Mouse (Mus musculus): ENCODE measurements around the gene Sirt7. TPM values are rescaled to one million over a fixed set of nuclear protein-coding genes. Genes with fewer than 3 reads are reported as not detected.

The Sirt7 gene
- polyA plus RNA-seq, 1 experiment: 78.5 TPM

DNA sequence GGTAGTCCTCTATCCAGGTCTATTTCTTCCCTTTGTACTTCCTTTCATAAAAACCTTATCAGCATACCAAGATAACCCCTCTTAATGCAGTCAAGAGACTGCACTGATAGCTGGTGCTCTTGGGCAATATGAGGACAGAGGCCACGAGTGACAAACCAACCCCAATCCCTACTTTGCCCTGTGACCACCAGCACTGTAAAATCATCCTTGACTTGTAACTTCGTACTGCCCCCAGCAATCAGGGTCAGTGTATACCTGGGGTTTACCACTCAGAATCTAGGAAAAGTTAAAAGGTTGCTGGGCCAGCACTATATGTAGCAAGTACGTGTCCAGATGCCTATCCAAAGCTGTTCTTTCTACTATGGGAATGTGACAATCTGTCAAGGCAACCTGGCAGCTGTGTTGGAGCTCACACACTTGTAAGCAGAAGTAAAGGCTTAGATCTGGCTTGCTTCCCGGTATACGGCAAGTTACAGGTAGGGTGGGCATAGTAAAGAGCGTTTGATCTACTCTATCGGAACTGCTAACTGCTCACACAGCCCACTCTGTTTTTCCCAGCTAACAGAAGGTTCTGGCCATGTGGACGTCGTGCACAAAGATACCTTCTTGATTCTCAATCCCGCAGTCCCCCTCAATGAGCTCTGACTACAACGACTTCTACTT lies 53.2 kb downstream of the Sirt7 start:
- H3K27ac ChIP-seq (ENCODE audit: insufficient read depth, low read depth, low read length): peak overlapping the region; percentile 68
- peak overlapping the region; percentile 89 for H3K4me3 ChIP-seq (ENCODE audit: insufficient read depth, low read length)
- H3K4me1 ChIP-seq (ENCODE audit: control insufficient read depth, insufficient read depth, low read length): peaks cover 17% of the 10 kb centered on the region
- TF ChIP-seq POLR2A (IDR thresholded peaks at IDR 0.05; ENCODE audit: borderline replicate concordance, low read depth, low read length) (no peak), CTCF (IDR thresholded peaks at IDR 0.05; ENCODE audit: low read depth, low read length) (no peak)

DNA sequence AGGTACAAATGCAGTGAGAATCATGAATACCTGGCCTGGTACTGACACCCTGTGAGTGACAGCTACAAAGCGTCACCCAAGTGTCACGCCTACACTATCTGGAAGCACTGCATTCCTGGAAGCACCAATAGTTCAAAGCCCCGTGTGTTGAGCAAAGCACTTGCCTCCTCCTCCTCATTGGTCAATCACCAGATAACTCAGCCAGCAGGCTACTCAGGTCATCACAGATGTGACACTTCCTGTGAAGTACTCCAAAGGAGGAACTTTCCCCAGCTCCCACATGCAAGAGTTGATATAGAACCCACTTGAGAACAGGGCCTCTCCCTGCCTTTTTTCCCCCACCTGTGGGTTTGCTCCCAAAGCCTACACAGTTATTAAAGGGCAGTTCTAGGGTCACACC lies 53.9 kb downstream of the Sirt7 start:
- TF ChIP-seq POLR2A (IDR thresholded peaks at IDR 0.05; ENCODE audit: borderline replicate concordance, low read depth, low read length): no peak
- no peak for TF ChIP-seq CTCF (IDR thresholded peaks at IDR 0.05; ENCODE audit: low read depth, low read length)
- Histone ChIP-seq H3K27ac (ENCODE audit: insufficient read depth, low read depth, low read length) (peak overlapping the region; percentile 10; the same call in 1 of the 2 replicates), H3K4me1 (ENCODE audit: control insufficient read depth, insufficient read depth, low read length) (peaks cover 15% of the 10 kb centered on the region), H3K4me3 (ENCODE audit: insufficient read depth, low read length) (peak overlapping the region; percentile 89)

Other genes starting within 250 kb of the Sirt7 start
- 10.4 and 13.1 TPM in 2 replicates for gene Faap100, start 246.5 kb downstream of the Sirt7 start, polyA plus RNA-seq (2012; ENCODE audit: insufficient read depth, insufficient read length, missing spikeins)
- gene Nploc4, start 187.5 kb downstream of the Sirt7 start, polyA plus RNA-seq (2012; ENCODE audit: insufficient read depth, insufficient read length, missing spikeins): 45.6 and 46.6 TPM in 2 replicates
- gene Tspan10, start 182.6 kb downstream of the Sirt7 start, polyA plus RNA-seq (2012; ENCODE audit: insufficient read depth, insufficient read length, missing spikeins): 0.32 TPM in 1 of 2 replicates, not detected in the other
- gene Pde6g, start 171.7 kb downstream of the Sirt7 start, polyA plus RNA-seq (2012; ENCODE audit: insufficient read depth, insufficient read length, missing spikeins): 0.49 and 0.62 TPM in 2 replicates
- gene Oxld1, start 167.2 kb downstream of the Sirt7 start, polyA plus RNA-seq (2012; ENCODE audit: insufficient read depth, insufficient read length, missing spikeins): 11.4 and 15.4 TPM in 2 replicates
- gene Ccdc137, start 167.1 kb downstream of the Sirt7 start, polyA plus RNA-seq (2012; ENCODE audit: insufficient read depth, insufficient read length, missing spikeins): 9.9 and 16.6 TPM in 2 replicates
- gene Arl16, start 157.6 kb downstream of the Sirt7 start, polyA plus RNA-seq (2012; ENCODE audit: insufficient read depth, insufficient read length, missing spikeins): 13.0 and 13.6 TPM in 2 replicates
- gene Mrpl12, start 140.6 kb downstream of the Sirt7 start, polyA plus RNA-seq (2012; ENCODE audit: insufficient read depth, insufficient read length, missing spikeins): 43.3 and 46.7 TPM in 2 replicates
- gene Slc25a10, start 133.4 kb downstream of the Sirt7 start, polyA plus RNA-seq (2012; ENCODE audit: insufficient read depth, insufficient read length, missing spikeins): 62.9 and 65.6 TPM in 2 replicates
- gene Gcgr, start 94.5 kb downstream of the Sirt7 start, polyA plus RNA-seq (2012; ENCODE audit: insufficient read depth, insufficient read length, missing spikeins): not detected in 2 replicates
- gene Mcrip1, start 75.5 kb downstream of the Sirt7 start, polyA plus RNA-seq (2012; ENCODE audit: insufficient read depth, insufficient read length, missing spikeins): 63.5 and 64.0 TPM in 2 replicates
- not detected in 2 replicates for gene Ppp1r27, start 74.1 kb downstream of the Sirt7 start, polyA plus RNA-seq (2012; ENCODE audit: insufficient read depth, insufficient read length, missing spikeins)
- gene P4hb, start 52.0 kb downstream of the Sirt7 start, polyA plus RNA-seq (2012; ENCODE audit: insufficient read depth, insufficient read length, missing spikeins): 292 and 334 TPM in 2 replicates
- gene Arhgdia, start 43.6 kb downstream of the Sirt7 start, polyA plus RNA-seq (2012; ENCODE audit: insufficient read depth, insufficient read length, missing spikeins): 628 and 760 TPM in 2 replicates
- gene Alyref, start 26.9 kb downstream of the Sirt7 start, polyA plus RNA-seq (2012; ENCODE audit: insufficient read depth, insufficient read length, missing spikeins): 97.5 and 121 TPM in 2 replicates
- gene Anapc11, start 26.8 kb downstream of the Sirt7 start, polyA plus RNA-seq (2012; ENCODE audit: insufficient read depth, insufficient read length, missing spikeins): 127 and 128 TPM in 2 replicates
- gene Npb, start 16.8 kb downstream of the Sirt7 start, polyA plus RNA-seq (2012; ENCODE audit: insufficient read depth, insufficient read length, missing spikeins): 1.4 TPM in 1 of 2 replicates, not detected in the other
- gene Pcyt2, start 7.3 kb downstream of the Sirt7 start, polyA plus RNA-seq (2012; ENCODE audit: insufficient read depth, insufficient read length, missing spikeins): 52.4 and 64.5 TPM in 2 replicates
- 76.0 and 77.5 TPM in 2 replicates for gene Mafg, start 8.4 kb upstream of the Sirt7 start, polyA plus RNA-seq (2012; ENCODE audit: insufficient read depth, insufficient read length, missing spikeins)
- 0.61 and 0.78 TPM in 2 replicates for gene Pycr1, start 18.5 kb upstream of the Sirt7 start, polyA plus RNA-seq (2012; ENCODE audit: insufficient read depth, insufficient read length, missing spikeins)
- gene Myadml2, start 22.9 kb upstream of the Sirt7 start, polyA plus RNA-seq (2012; ENCODE audit: insufficient read depth, insufficient read length, missing spikeins): not detected in 2 replicates
- not detected in 2 replicates for gene Notum, start 35.9 kb upstream of the Sirt7 start, polyA plus RNA-seq (2012; ENCODE audit: insufficient read depth, insufficient read length, missing spikeins)
- 42.8 and 50.5 TPM in 2 replicates for gene Aspscr1, start 47.7 kb upstream of the Sirt7 start, polyA plus RNA-seq (2012; ENCODE audit: insufficient read depth, insufficient read length, missing spikeins)
- gene Cenpx, start 88.5 kb upstream of the Sirt7 start, polyA plus RNA-seq (2012; ENCODE audit: insufficient read depth, insufficient read length, missing spikeins): 109 and 110 TPM in 2 replicates
- 34.3 and 46.1 TPM in 2 replicates for gene Lrrc45, start 88.7 kb upstream of the Sirt7 start, polyA plus RNA-seq (2012; ENCODE audit: insufficient read depth, insufficient read length, missing spikeins)
- gene Rac3, start 96.2 kb upstream of the Sirt7 start, polyA plus RNA-seq (2012; ENCODE audit: insufficient read depth, insufficient read length, missing spikeins): 14.3 and 18.1 TPM in 2 replicates
- 65.0 and 65.6 TPM in 2 replicates for gene Dcxr, start 102.0 kb upstream of the Sirt7 start, polyA plus RNA-seq (2012; ENCODE audit: insufficient read depth, insufficient read length, missing spikeins)
- gene Cbr2, start 106.9 kb upstream of the Sirt7 start, polyA plus RNA-seq (2012; ENCODE audit: insufficient read depth, insufficient read length, missing spikeins): 57.0 and 81.4 TPM in 2 replicates
- gene Hmga1b, start 137.6 kb upstream of the Sirt7 start, polyA plus RNA-seq (2012; ENCODE audit: insufficient read depth, insufficient read length, missing spikeins): 13.2 and 32.4 TPM in 2 replicates
- 18.3 and 22.6 TPM in 2 replicates for gene Rfng, start 159.0 kb upstream of the Sirt7 start, polyA plus RNA-seq (2012; ENCODE audit: insufficient read depth, insufficient read length, missing spikeins)
- 34.7 and 41.1 TPM in 2 replicates for gene Gps1, start 159.0 kb upstream of the Sirt7 start, polyA plus RNA-seq (2012; ENCODE audit: insufficient read depth, insufficient read length, missing spikeins)
- 22.7 and 28.5 TPM in 2 replicates for gene Dus1l, start 171.2 kb upstream of the Sirt7 start, polyA plus RNA-seq (2012; ENCODE audit: insufficient read depth, insufficient read length, missing spikeins)
- 6.9 and 8.1 TPM in 2 replicates for gene Fasn, start 199.3 kb upstream of the Sirt7 start, polyA plus RNA-seq (2012; ENCODE audit: insufficient read depth, insufficient read length, missing spikeins)